8 mouse cellular contexts compared by ENCODE assay signal in the genomic region with DNA sequence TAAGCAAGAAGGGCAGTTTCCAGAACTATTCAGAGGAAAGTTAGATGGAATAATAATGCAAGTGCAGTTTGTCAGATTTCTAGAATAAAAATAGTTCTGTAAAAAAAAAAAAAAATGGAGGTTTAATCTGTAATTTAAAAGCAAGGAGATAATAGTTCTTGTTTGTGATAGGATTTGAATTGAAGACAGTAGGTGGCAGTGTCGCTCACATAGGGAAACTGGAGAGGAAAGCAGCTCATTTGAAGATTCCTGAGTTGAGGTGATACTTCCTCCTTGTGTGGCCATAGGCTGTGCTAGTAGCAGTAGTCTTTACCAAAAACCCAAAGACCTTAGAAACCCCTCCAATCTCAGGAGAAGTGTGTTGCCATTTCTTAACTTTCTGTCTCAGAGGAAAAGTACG. TPM values are rescaled to one million over a fixed set of nuclear protein-coding genes. Genes with fewer than 3 reads are reported as not detected.
DNase-seq lines count a peak whose midpoint lies in the region; ATAC-seq and TF ChIP-seq lines count a peak whose summit lies in the region.
"Had no signal": no experiment of that assay in that cellular context is flagged by ENCODE, and none has a peak within 500 bp of the region (broad histone marks: within the 10 kb centered on the region; RNA-seq: fewer than 3 reads in every experiment).

No protein-coding gene starts in this region.

- peak; percentile 62 for TF ChIP-seq CTCF in lung, postnatal 0 days (IDR thresholded peaks at IDR 0.05)

- no peaks in the 10 kb centered on the region for H3K9me3 ChIP-seq in kidney, embryonic 14.5 days (ENCODE audit: control insufficient read depth, low read length)
- no peaks in the 10 kb centered on the region for H3K9me3 ChIP-seq in lung, postnatal 0 days (ENCODE audit: low read length)
- no peaks in the 10 kb centered on the region for H3K9me3 ChIP-seq in limb, embryonic 10.5 days (replicated peaks)
- H3K9me3 ChIP-seq: neural tube, embryonic 12.5 days had no signal

- DNase-seq in kidney, postnatal 10 days: peak; percentile 49
- peak; percentile 37 for DNase-seq in R1 (ENCODE audit: low read depth, low spot score)
- DNase-seq in lung, postnatal 0 days (ENCODE audit: low spot score): peak; percentile 64
- DNase-seq in limb, embryonic 10.5 days (ENCODE audit: low spot score): no peak
- no peak for DNase-seq in testis, postnatal 10 days (ENCODE audit: low spot score)

- no peaks in the 10 kb centered on the region for H3K27me3 ChIP-seq in kidney, embryonic 14.5 days (ENCODE audit: control insufficient read depth, insufficient read depth, low read length)
- H3K27me3 ChIP-seq in lung, postnatal 0 days (replicated peaks; ENCODE audit: insufficient read depth, low read length): no peaks in the 10 kb centered on the region
- H3K27me3 ChIP-seq in limb, embryonic 10.5 days (ENCODE audit: low read depth, poor library complexity, severe bottlenecking): no peaks in the 10 kb centered on the region
- H3K27me3 ChIP-seq: neural tube, embryonic 12.5 days had no signal

- no peak overlapping the region for H3K27ac ChIP-seq in kidney, embryonic 14.5 days (ENCODE audit: low read depth, low read length)
- no peak overlapping the region for H3K27ac ChIP-seq in lung, postnatal 0 days (ENCODE audit: low read length)
- H3K27ac ChIP-seq in limb, embryonic 10.5 days: no peak overlapping the region
- H3K27ac ChIP-seq: neural tube, embryonic 12.5 days had no signal

- ATAC-seq in kidney, embryonic 14.5 days (ENCODE audit: low FRiP score, low TSS enrichment): no peak
- ATAC-seq in CD4-positive, CD25-positive, alpha-beta regulatory T cell, adult 4 months: peak; percentile 67
- no peak for ATAC-seq in lung, postnatal 0 days

- H3K36me3 ChIP-seq in kidney, embryonic 14.5 days (ENCODE audit: control insufficient read depth, insufficient read depth, low read length): peaks cover 28% of the 10 kb centered on the region
- peaks cover 17% of the 10 kb centered on the region for H3K36me3 ChIP-seq in lung, postnatal 0 days (ENCODE audit: insufficient read depth, low read length)
- peaks cover 53% of the 10 kb centered on the region for H3K36me3 ChIP-seq in limb, embryonic 10.5 days

- H3K9ac ChIP-seq in kidney, embryonic 14.5 days (ENCODE audit: low read depth, low read length): no peak overlapping the region
- H3K9ac ChIP-seq in lung, postnatal 0 days (replicated peaks; ENCODE audit: low read depth): no peak overlapping the region
- H3K9ac ChIP-seq: neural tube, embryonic 12.5 days had no signal

- no peak overlapping the region for H3K4me2 ChIP-seq in kidney, embryonic 14.5 days (replicated peaks; ENCODE audit: low read depth, low read length)
- H3K4me2 ChIP-seq in lung, postnatal 0 days (replicated peaks; ENCODE audit: low read depth, low read length): no peak overlapping the region
- H3K4me2 ChIP-seq: neural tube, embryonic 12.5 days had no signal

- WGBS in kidney, embryonic 14.5 days: 58% methylated on average over 2 of the region's 2 CpGs
- WGBS in lung, postnatal 0 days: 72% methylated on average over 2 of the region's 2 CpGs
- WGBS in limb, embryonic 10.5 days: 74% methylated on average over 2 of the region's 2 CpGs

- no peak for TF ChIP-seq EP300 in lung, postnatal 0 days (IDR thresholded peaks at IDR 0.05)

- H3K4me1 ChIP-seq in kidney, embryonic 14.5 days (ENCODE audit: control insufficient read depth, insufficient read depth, low read length): no peaks in the 10 kb centered on the region
- H3K4me1 ChIP-seq in lung, postnatal 0 days (ENCODE audit: insufficient read depth, low read depth, low read length): no peaks in the 10 kb centered on the region
- peaks cover 10% of the 10 kb centered on the region for H3K4me1 ChIP-seq in limb, embryonic 10.5 days
- H3K4me1 ChIP-seq: neural tube, embryonic 12.5 days had no signal

- H3K4me3 ChIP-seq in kidney, embryonic 14.5 days (ENCODE audit: low read length): no peak overlapping the region
- no peak overlapping the region for H3K4me3 ChIP-seq in lung, postnatal 0 days (ENCODE audit: low read depth, low read length)
- no peak overlapping the region for H3K4me3 ChIP-seq in limb, embryonic 10.5 days
- H3K4me3 ChIP-seq: neural tube, embryonic 12.5 days had no signal

RNA-seq across cellular contexts. Expression of gene Specc1l, which starts 43.2 kb away (rescaled TPM):
- 17.2 and 27.6 TPM in 2 replicates for polyA plus RNA-seq in kidney, embryonic 14.5 days (2014; fragmentation: Nextera tagmentation; extraction: Ambion mirVana)
- 10 to 100 TPM; 12.0 to 19.5 TPM for polyA plus RNA-seq in CD4-positive, CD25-positive, alpha-beta regulatory T cell, adult 4 months (2017; shearing (Covaris generic))
- 39.0 and 40.3 TPM in 2 replicates for polyA plus RNA-seq in lung, postnatal 0 days (2015; fragmentation: Nextera tagmentation; extraction: Ambion mirVana)
- polyA plus RNA-seq in limb, embryonic 10.5 days (2016; fragmentation: Nextera tagmentation; extraction: Ambion mirVana): 33.5 and 41.9 TPM in 2 replicates

Comparison
In these comparisons a context has a peak if more than half of its experiments do, and no peak if none do; other contexts are left out.
1. DNase-seq: peak in kidney, postnatal 10 days (single experiment), R1 (single experiment) and lung, postnatal 0 days (single experiment); none in limb, embryonic 10.5 days (single experiment) and testis, postnatal 10 days (single experiment).